Mouse (Mus musculus): ENCODE measurements around the gene Mrps7.

DNA sequence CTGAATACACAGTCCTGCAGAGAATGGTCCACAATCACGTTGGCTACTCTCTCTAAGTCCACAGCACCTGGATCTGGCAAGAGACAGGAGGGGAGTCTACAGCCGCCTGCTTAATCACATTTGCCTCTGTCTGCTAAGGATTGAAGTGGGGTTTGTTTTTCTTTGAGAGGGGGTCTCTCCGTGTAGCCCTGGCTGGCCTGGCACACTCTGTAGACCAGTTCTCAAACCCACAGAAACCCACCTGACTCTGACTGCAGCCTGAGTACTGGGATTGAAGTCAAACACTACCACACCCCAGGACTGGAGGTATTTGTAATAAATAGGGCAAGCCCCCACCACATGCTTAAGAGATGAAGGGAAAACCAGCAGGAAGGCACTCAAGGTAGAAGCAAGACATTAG lies 5.9 kb downstream of the Mrps7 start:
- no peak for TF ChIP-seq POLR2A (IDR thresholded peaks at IDR 0.05; ENCODE audit: low read depth, low read length)
- no peak for TF ChIP-seq CTCF (IDR thresholded peaks at IDR 0.05; ENCODE audit: extremely low read depth, insufficient read length, insufficient replicate concordance, low read depth, low read length)

Measured in small intestine, adult 2 months (tissue).